Mouse (Mus musculus): ENCODE measurements at regions not wholly inside any gene's neighbourhood (a gene's known extent, or its start where the extent isn't known, plus 50 kb on each side); places are given as distances from the start of the nearest gene placed in this dataset.

GRCm38 (mm10) chr5:119107898-119108297 is 547.4 kb downstream of the Med13l start:
- Histone ChIP-seq H3K4me1 (ENCODE audit: control insufficient read depth, insufficient read depth, low read length) (no peaks in the 10 kb centered on the region), H3K27ac (ENCODE audit: insufficient read depth, low read length) (no peak overlapping the region), H3K4me3 (ENCODE audit: insufficient read depth, low read length) (no peak overlapping the region)
- no peak for TF ChIP-seq CTCF (IDR thresholded peaks at IDR 0.05; ENCODE audit: extremely low read depth, insufficient read depth, low read length)

DNA sequence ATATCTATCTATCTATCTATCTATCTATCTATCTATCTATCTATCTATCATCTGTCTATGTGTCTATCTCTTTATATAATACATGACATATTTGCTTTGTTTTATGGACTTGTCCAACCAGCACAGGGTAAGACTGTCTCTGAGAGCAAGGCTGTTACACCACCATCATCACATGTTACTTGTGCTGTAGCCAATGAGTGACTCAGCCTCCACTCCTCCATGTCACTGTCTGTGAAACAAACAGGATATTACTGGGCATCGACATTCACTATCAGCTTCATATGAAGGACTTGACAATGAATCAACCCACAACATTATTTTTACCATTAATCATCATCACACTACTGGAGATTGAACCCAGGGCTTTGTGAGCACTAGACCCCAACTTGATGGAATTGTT is 549.0 kb downstream of the Med13l start:
- H3K4me1 ChIP-seq (ENCODE audit: control insufficient read depth, insufficient read depth, low read length), result no peaks in the 10 kb centered on the region
- TF ChIP-seq CTCF (IDR thresholded peaks at IDR 0.05; ENCODE audit: extremely low read depth, insufficient read depth, low read length) (no peak), POLR2A (IDR thresholded peaks at IDR 0.05; ENCODE audit: extremely low read depth, insufficient read depth, low read length) (no peak)
- no peak overlapping the region for H3K4me3 ChIP-seq (ENCODE audit: insufficient read depth, low read length)
- no peak overlapping the region for H3K27ac ChIP-seq (ENCODE audit: insufficient read depth, low read length)

- no peak for TF ChIP-seq CTCF (IDR thresholded peaks at IDR 0.05; ENCODE audit: extremely low read depth, insufficient read depth, low read length)
- TF ChIP-seq POLR2A (IDR thresholded peaks at IDR 0.05; ENCODE audit: extremely low read depth, insufficient read depth, low read length), result no peak
- H3K4me1 ChIP-seq (ENCODE audit: control insufficient read depth, insufficient read depth, low read length), result no peaks in the 10 kb centered on the region
- no peak overlapping the region for H3K27ac ChIP-seq (ENCODE audit: insufficient read depth, low read length)
- H3K4me3 ChIP-seq (ENCODE audit: insufficient read depth, low read length), result no peak overlapping the region
Measured at GRCm38 (mm10) chr5:119114074-119114473, 553.6 kb downstream of the Med13l start.

- Histone ChIP-seq H3K4me1 (ENCODE audit: control insufficient read depth, insufficient read depth, low read length) (no peaks in the 10 kb centered on the region), H3K4me3 (ENCODE audit: insufficient read depth, low read length) (no peak overlapping the region), H3K27ac (ENCODE audit: insufficient read depth, low read length) (no peak overlapping the region)
- TF ChIP-seq POLR2A (IDR thresholded peaks at IDR 0.05; ENCODE audit: extremely low read depth, insufficient read depth, low read length), result no peak
- TF ChIP-seq CTCF (IDR thresholded peaks at IDR 0.05; ENCODE audit: extremely low read depth, insufficient read depth, low read length), result no peak
Measured at GRCm38 (mm10) chr5:119125745-119126144, 544.7 kb upstream of the Tbx3 start.

- Histone ChIP-seq H3K27ac (ENCODE audit: insufficient read depth, low read length) (no peak overlapping the region), H3K4me1 (ENCODE audit: control insufficient read depth, insufficient read depth, low read length) (no peaks in the 10 kb centered on the region), H3K4me3 (ENCODE audit: insufficient read depth, low read length) (no peak overlapping the region)
- TF ChIP-seq CTCF (IDR thresholded peaks at IDR 0.05; ENCODE audit: extremely low read depth, insufficient read depth, low read length) (no peak), POLR2A (IDR thresholded peaks at IDR 0.05; ENCODE audit: extremely low read depth, insufficient read depth, low read length) (no peak)
Measured at GRCm38 (mm10) chr5:119130176-119130575, 540.3 kb upstream of the Tbx3 start.

GRCm38 (mm10) chr5:119131461-119131860 is 539.0 kb upstream of the Tbx3 start:
- Histone ChIP-seq H3K27ac (ENCODE audit: insufficient read depth, low read length) (no peak overlapping the region), H3K4me1 (ENCODE audit: control insufficient read depth, insufficient read depth, low read length) (no peaks in the 10 kb centered on the region), H3K4me3 (ENCODE audit: insufficient read depth, low read length) (no peak overlapping the region)
- no peak for TF ChIP-seq CTCF (IDR thresholded peaks at IDR 0.05; ENCODE audit: extremely low read depth, insufficient read depth, low read length)
- TF ChIP-seq POLR2A (IDR thresholded peaks at IDR 0.05; ENCODE audit: extremely low read depth, insufficient read depth, low read length), result no peak

GRCm38 (mm10) chr5:119133378-119133777 is 537.1 kb upstream of the Tbx3 start:
- Histone ChIP-seq H3K27ac (ENCODE audit: insufficient read depth, low read length) (no peak overlapping the region), H3K4me3 (ENCODE audit: insufficient read depth, low read length) (no peak overlapping the region), H3K4me1 (ENCODE audit: control insufficient read depth, insufficient read depth, low read length) (no peaks in the 10 kb centered on the region)
- TF ChIP-seq POLR2A (IDR thresholded peaks at IDR 0.05; ENCODE audit: extremely low read depth, insufficient read depth, low read length) (no peak), CTCF (IDR thresholded peaks at IDR 0.05; ENCODE audit: extremely low read depth, insufficient read depth, low read length) (no peak)

- H3K27ac ChIP-seq (ENCODE audit: insufficient read depth, low read length), result no peak overlapping the region
- no peaks in the 10 kb centered on the region for H3K4me1 ChIP-seq (ENCODE audit: control insufficient read depth, insufficient read depth, low read length)
- TF ChIP-seq CTCF (IDR thresholded peaks at IDR 0.05; ENCODE audit: extremely low read depth, insufficient read depth, low read length), result no peak
- TF ChIP-seq POLR2A (IDR thresholded peaks at IDR 0.05; ENCODE audit: extremely low read depth, insufficient read depth, low read length), result no peak
- no peak overlapping the region for H3K4me3 ChIP-seq (ENCODE audit: insufficient read depth, low read length)
Measured at GRCm38 (mm10) chr5:119136916-119137315, 533.6 kb upstream of the Tbx3 start.

DNA sequence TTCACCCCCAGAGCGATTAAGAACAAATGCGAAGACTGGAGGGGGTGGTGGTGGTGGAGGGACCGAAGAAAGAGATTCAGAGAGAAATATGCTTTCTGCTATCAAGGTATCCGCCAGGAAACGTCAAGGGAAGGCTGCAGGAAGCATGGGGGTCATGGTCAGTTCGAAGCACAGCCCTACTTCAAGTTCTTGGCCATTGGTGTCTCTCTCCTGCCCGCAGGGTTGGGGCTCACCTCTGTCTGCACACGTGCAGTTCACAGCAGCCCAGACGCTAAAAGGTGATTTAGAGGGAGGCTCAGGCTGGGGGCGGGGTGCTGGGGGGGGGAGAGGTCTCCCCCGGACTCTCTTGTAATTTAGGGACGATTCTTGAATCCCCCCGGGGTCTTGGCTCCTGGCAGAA is 533.1 kb upstream of the Tbx3 start:
- Histone ChIP-seq H3K4me1 (ENCODE audit: control insufficient read depth, insufficient read depth, low read length) (no peaks in the 10 kb centered on the region), H3K27ac (ENCODE audit: insufficient read depth, low read length) (no peak overlapping the region), H3K4me3 (ENCODE audit: insufficient read depth, low read length) (no peak overlapping the region)
- no peak for TF ChIP-seq POLR2A (IDR thresholded peaks at IDR 0.05; ENCODE audit: extremely low read depth, insufficient read depth, low read length)
- no peak for TF ChIP-seq CTCF (IDR thresholded peaks at IDR 0.05; ENCODE audit: extremely low read depth, insufficient read depth, low read length)

- TF ChIP-seq CTCF (IDR thresholded peaks at IDR 0.05; ENCODE audit: extremely low read depth, insufficient read depth, low read length) (no peak), POLR2A (IDR thresholded peaks at IDR 0.05; ENCODE audit: extremely low read depth, insufficient read depth, low read length) (no peak)
- no peak overlapping the region for H3K27ac ChIP-seq (ENCODE audit: insufficient read depth, low read length)
- H3K4me3 ChIP-seq (ENCODE audit: insufficient read depth, low read length), result no peak overlapping the region
Measured at GRCm38 (mm10) chr5:119137821-119138221, 532.6 kb upstream of the Tbx3 start.

GRCm38 (mm10) chr5:119138293-119138692 is 532.2 kb upstream of the Tbx3 start:
- Histone ChIP-seq H3K4me3 (ENCODE audit: insufficient read depth, low read length) (no peak overlapping the region), H3K4me1 (ENCODE audit: control insufficient read depth, insufficient read depth, low read length) (no peaks in the 10 kb centered on the region), H3K27ac (ENCODE audit: insufficient read depth, low read length) (no peak overlapping the region)
- TF ChIP-seq CTCF (IDR thresholded peaks at IDR 0.05; ENCODE audit: extremely low read depth, insufficient read depth, low read length), result no peak
- no peak for TF ChIP-seq POLR2A (IDR thresholded peaks at IDR 0.05; ENCODE audit: extremely low read depth, insufficient read depth, low read length)

More at GRCm38 (mm10) chr5:119137821-119138221, 532.6 kb upstream of the Tbx3 start:
- no peaks in the 10 kb centered on the region for H3K4me1 ChIP-seq (ENCODE audit: control insufficient read depth, insufficient read depth, low read length)
